Mouse (Mus musculus) CD4-positive, CD25-positive, alpha-beta regulatory T cell, adult 4 months (primary cell): ENCODE measurements around the gene Ccdc159. TPM values are rescaled to one million over a fixed set of nuclear protein-coding genes. Genes with fewer than 3 reads are reported as not detected.

ENCODE experiments used
- ATAC-seq: one replicate; pipeline ENCODE4 v1.8.0; 2017
- polyA plus RNA-seq, 2 experiments: library from polyadenylated mRNA; unstranded; fragments of 100-300 nt; shearing (Covaris generic); gene quantifications; one replicate each; pipeline ENCODE4 v1.2.1; 2017

Ccdc159 gene
- polyA plus RNA-seq, 2 experiments from 2014 or later, result 0.94 TPM; not detected in 1

DNA sequence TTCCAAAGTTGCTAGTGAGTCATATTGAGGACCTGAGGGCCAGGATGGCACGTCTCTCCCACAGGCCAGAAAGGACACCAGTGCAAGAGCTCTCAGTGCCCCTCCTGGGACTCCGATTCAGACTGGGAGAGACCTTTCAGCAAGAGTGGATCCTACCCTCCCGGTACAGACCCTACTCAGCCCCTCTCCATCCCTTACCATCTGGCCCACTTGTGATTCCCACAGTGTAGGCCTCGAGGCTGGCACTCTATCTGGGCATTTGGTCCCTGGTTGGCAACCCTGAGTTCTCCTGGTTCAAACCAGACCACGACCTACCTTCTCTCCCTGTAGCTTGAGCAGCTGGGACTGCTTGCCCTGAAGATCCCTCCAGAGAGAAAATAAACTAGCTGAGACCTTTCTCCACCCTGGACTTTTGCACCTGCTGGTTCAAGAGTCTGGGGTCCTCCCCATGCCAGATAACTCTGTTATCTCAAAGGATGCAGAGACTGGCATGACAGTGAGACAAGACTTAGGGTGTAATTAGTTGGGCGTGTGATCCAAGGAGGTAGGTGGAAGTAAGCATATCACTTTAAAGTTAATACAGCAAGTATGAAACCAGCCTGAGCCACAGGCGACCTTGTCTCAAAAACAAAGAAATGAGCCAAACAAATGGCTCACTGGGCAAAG, 8.3 kb downstream of the Ccdc159 start:
- ATAC-seq, result no peak

DNA sequence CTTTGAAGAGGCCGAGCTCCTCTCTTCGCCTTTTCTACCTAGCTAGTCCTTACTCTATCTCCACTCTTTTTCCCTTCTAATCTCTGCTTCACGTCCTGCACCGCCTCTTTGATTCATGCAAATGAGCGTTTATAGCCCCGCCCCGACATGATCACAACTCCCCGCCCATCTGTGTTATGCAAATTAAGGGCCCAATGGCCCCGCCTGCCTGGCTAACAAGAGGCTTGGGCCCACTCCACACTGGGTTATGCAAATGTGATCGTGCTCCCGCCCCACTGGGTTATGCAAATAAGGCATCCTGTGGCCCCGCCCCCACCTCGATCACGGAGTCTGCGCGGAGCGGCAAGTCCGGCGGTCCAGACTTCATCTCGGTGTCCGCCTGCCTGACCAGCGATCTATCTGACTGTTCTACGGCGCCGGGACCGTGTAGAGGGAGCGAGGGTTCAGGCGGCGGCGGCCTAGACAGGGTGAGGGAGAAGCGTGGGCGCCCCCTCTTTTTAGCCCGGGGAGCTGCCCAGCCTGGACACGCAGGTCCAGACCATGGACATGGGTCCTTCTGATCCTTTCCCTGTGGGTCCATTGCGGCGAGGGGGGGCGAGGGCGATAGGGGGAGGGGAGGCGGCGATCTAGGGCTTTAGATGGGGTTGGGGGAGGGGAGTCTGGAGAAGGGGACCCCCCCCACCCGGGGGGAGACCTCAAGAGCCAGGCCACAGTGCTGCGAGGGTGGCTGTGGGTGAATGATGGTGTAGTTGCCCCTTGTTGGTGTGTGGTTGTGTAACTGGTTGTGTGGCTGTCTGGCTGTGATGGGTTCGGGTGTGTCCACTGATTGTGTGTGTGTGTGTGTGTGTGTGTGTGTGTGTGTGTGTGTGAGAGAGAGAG, 9.7 kb downstream of the Ccdc159 start, which contains the start of gene Plppr2:
Plppr2 (plus strand) TSS at position 342 of the 879 bp plus-strand sequence.
- ATAC-seq, result peak; percentile 98

DNA sequence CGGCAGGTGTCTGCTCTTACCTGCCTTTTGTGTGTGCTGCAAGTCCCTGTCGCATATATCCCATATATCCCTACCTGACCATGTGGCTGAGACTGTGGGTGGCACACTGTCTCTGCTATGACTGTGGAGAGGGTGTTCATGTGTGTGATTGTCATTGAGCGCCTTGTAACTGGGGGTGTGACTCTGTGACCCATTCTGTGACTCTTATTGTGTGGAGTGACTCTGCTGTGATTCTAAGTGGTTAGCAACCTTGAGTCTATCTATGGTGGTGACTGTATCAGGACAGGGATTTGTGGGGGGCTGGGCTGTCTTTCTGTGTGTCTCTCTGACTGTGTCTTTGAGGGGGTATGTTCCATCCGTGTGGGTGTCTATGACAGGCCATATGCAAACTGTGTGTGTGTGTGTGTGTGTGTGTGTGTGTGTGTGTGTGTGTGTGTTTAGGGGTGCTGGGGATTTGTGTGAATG, 10.5 kb downstream of the Ccdc159 start:
- no peak for ATAC-seq

DNA sequence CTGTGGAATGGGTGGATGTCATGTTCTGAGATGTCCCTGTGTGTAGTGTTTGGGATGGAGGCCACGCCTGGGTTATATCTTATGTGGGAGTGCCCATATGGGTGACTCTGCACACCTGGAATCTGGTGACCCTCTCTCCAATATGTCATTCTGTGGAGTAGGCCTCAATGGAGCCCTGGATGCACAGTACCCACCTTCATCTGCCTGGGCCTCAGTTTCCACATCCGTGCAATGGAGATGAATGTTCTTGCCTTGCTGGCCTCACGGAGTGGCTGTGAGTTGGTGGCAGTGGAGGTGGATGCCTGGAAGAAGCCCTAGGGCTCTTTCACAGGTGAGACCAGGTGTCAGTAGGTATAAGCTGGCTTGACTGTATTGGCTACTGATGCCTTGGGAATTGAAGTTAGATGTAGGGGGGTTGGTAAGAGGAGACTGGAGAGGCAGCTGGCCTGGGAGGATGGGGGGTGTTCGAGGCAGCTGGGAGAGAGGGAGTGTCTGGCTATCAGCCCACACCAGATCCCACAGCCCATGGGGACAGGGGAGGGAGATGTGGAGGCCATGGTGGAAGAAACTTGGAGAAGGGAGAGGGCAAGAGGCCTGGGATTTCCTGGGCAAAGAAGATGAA, 11.1 kb downstream of the Ccdc159 start:
- ATAC-seq, result no peak

DNA sequence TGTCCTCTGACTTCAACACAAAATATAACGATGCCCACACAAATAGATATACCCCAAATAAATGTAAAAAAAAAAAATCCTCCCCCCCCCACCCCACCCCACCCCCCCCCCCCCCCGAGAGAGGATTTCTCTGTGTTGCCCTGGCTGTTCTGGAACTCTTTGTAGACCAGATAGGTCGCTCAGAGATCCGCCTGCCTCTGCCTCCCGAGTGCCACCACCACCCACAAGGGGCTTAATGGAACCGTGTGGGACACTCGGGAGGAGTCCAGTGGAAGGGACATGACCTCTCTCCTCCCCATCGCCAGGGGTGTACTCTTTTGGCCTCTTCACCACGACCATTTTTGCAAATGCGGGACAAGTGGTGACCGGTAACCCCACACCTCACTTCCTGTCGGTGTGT, 15.8 kb downstream of the Ccdc159 start:
- no peak for ATAC-seq

DNA sequence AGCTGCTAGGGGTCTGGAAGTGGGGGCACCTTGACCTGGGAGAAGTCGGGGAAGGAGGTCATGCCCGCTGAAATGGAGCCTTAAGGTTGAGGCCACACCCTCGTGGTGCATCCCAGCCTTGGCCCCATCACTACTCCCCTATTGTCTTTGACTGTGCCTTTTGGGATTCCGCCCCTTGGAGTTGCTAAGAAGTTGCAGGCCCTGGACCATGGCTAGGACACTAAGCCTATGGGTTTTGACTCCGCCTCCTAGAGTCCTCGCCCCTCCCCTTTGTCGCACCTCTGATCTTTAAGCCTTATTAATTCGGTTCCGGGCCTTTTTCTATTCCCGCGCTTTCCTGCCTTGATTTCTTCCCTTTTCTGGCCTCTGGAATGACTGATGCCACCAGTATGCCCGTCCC, 16.4 kb downstream of the Ccdc159 start:
- ATAC-seq, result no peak

DNA sequence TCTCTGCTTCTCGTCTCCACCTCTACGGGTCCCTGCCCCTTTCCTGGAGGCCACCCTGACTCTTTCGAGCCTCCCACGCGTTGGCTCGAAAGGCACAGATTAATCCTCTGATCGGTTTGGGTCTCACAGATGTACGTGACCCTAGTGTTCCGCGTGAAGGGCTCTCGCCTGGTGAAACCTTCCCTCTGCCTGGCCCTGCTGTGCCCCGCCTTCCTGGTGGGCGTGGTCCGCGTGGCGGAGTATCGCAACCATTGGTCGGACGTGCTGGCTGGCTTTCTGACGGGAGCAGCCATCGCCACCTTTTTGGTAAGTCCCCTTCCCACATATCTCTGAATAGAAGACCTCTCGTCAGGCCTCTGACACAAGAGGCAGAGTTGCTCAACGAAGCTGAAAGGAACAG, 17.0 kb downstream of the Ccdc159 start:
- ATAC-seq, result no peak

DNA sequence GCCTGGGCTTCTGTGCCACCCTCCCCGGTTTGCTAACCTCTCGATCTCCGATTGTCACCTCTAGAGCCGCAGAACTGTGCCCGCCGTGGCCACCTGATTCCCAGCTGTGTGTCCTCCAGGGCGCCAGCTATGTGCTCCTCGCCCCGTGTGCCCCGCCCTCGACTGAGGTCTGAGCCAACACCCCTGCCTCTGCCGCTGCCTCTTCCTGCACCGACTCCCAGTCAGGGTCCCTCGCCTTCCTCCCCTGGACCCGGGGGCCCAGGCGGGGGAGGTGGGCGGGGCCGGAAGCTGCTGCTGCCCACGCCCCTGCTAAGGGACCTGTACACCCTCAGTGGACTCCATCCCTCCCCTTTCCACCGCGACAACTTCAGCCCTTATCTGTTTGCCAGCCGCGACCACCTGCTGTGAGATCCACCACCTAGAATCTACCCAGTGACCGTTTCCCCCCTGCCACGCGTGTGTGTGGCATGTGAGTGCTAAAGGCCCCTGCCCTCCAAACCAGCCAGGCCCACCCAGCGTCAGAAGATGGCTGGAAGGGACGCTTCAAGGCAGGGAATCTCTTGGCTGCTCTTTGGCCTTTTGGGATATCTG, 20.4 kb downstream of the Ccdc159 start:
- ATAC-seq, result no peak

DNA sequence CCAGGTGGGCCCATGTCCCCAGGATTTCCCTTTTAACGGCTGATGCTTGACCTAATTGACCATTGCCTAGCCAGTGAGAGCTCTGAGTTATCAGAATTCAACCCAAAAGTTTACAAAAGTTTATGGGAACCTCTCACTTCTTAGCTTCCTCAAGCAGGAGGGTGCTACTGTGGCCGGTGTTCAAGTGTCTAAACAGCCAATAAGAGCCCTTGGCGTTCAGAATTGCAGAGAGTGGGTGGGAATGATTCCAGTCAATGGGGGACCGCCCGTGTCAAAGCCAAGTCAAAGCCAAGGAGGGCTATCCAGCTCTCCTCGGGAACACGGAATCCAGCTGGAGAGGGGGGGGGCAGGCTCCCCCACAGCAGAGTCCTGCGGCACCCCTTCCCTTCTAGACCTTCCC, 20.9 kb downstream of the Ccdc159 start:
- ATAC-seq, result no peak

DNA sequence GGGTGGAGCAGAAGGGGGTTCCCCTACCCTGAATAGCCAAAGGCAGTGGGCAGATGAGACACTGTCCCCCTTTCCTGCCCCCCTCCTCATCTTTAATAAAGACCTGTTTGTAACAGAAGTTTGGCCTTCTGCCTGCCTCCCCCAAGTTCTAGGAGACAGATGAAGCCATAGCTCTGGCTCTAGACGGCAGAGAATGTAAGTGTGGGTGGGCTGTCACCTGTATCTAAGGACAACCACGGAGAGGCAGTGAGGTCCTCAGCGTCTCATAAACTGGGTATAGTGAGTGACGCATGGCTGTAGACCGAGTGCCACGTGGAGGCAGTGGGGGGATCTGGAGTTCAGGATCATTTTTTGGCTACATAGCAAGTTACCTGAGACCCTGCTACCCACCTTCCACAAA, 21.5 kb downstream of the Ccdc159 start:
- ATAC-seq, result no peak

DNA sequence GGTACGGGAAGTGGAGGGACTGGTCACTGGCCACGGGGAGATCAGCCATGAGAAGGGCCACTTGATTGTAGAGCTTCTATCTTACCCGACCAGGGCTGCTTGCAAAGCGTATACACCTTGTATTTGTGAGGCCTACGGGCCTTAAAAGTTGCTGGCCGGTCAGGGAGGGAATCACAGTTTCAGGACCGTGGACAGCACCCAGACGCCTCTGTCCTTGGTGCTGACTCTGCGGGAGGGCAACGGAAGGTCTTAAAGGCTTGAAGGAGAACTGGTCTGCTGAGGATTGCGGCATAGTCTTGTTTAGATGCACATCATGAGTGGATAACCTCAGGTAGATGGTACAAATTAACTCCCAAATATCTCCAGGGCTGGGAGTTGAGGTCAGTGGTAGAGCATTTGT, 23.1 kb downstream of the Ccdc159 start:
- no peak for ATAC-seq

DNA sequence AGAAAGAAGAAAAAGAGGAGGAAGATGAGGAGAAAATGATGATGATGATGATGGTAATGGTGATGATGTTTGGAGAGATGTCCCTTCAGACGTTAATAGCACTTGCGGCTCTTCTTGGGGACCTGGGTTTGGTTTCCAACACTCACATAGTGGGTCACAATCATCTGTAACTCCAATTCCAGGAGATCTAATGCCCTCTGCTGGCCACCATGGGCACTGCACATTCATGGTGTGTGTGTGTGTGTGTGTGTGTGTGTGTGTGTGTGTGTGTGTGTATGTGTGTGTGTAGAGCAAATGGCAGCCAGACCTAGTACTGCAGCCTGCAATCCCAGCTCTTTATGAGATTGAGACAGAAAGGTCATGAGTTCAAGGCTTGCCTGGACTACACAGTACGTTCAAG, 24.7 kb downstream of the Ccdc159 start:
- ATAC-seq, result no peak

DNA sequence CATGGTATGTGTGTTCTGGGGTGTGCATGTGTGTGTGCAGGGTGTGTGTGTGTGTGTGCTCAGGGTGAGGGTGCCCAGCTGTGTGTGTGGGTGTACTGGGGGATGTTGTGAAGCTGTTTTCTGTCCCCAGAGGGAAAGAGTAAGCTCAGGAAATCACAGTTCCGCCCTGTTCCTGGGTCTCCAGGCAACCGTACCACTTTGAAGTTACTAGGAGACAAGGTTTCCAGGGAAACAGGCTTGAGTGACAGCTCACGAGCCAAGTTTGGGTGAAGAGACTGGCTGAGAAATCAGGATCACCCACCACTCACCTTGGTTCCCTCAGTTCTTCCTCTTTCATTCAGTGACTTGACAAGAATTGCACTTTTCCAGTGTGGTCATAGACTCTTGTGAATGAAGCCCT, 26.3 kb downstream of the Ccdc159 start:
- no peak for ATAC-seq

DNA sequence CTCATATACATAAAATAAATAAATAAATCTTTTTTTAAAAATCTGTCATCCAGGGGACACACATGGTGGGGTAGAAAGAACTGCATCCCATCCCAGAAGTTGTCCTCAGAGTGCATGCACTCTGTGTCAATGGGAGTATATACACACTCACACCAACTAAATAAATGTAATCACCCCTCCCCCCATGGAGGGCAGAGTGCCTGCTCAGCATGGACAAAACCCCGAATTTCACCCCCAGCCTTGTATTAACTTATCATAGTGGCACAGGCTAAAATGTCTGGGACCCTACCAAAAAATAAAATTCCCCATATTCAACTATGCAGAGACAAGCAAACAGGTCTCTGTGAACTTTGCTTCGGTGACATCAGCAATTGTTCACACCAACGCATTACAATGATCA, 27.4 kb downstream of the Ccdc159 start:
- ATAC-seq, result no peak

DNA sequence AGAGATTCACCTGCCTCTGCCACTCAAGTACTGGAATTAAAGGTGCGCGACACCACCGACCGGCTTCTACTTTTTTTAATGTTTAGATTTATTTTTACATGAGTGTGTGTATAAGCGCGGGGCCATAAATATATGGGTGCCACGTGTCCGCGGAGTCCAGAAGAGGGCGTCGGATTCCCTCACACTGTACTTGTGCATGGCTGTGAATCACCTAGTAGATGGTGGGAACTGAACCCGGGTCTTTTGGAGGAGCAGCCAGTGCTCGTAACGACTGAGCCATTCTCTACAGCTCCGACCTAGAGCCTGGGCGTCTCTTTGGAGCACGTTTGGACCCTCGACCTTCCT, 27.9 kb downstream of the Ccdc159 start:
- peak; percentile 39 for ATAC-seq

DNA sequence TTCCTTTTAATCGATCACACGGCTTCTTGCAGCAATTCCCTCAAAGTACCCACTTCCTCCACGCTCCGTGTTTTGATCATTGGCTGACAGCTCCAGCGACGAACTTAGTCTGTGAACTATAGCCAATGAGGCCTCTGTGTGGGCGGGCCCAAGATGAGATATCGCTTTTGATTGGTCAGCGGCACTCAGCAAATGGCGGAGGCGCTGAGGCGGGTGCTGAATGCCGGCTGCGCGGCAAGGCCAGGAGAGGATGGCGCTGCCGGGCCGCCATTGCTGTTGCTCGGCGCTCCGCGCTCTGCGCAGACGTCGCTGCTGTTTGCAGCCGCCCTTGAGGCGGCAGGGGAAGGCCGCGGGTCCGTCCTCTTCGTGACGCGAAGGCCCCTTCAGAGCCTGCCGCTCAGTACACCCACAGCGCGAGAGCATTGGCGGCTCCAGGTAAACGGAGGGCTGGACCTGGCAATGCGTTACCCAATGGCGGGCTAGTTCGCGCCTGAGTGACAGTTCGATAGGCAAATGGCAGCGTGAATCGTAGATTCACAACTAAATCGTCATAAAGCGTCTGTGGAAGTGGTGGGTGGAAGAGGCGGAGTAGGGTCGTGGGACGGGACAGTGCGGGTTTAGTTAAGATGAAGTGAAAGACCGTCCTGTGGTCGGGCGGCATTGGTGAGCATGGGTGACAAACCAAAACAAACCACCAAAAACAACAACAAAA, 28.5 kb downstream of the Ccdc159 start, which contains the start of gene Swsap1:
Swsap1 (plus strand) TSS at position 186 of the 712 bp plus-strand sequence.
- ATAC-seq, result peak; percentile 91

DNA sequence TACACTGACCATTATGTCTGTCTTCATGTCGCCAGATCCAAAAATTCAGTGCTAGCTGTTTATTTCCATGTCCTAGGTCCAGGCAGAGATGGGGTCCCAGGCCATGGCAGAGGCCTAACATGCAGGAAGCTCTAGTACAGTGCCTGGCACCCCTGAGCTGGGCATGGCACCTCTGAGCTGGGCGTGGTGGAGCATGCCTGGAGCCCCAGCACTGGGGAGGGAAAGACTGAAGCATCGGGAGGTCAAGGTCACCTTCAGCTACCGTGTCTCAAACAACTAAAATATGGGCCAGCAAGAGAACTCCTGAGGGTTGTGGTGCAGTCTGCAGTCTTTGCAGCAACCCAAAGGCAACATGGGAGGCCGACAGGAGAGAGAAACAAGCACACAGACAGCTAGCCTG, 31.1 kb downstream of the Ccdc159 start:
- ATAC-seq, result no peak

DNA sequence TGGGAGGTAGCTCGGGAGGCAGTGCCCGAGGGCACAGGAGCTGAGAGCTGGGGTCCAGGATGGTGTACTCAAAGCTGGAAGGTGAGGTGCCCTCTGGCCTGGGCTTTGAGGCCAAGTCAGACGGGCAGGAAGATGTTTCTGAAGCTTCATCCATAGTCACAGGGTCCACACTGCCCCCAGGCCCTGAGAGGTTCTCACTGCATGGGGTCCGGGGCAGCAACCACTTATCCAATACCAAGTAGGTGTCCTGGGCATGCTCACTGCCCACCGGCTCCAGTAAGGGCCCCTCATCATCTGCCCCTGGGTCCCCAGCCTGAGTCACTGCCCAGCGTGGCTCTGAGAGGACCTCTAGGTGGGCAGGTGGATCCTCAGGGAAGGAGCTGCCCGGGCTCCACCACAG, 32.0 kb downstream of the Ccdc159 start:
- no peak for ATAC-seq

DNA sequence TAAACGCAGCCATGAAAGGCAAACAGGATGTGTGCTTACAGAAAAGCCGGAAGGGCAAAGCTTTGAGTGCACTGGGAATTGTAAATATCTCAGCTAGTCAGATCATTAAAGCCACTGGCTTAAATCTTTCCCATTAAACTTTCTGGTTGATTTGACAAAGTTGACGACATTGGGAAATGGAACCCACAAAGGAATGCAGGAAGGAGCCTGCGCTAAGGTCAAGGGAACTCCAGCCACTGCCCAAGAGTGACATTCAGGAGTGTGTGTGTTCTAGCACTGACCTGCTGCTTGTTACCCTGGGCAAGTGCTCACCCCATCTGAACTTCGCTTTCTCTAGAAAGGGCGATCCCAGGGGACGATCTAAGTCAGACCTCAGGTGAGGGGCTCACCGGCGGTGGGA, 32.9 kb downstream of the Ccdc159 start:
- no peak for ATAC-seq

DNA sequence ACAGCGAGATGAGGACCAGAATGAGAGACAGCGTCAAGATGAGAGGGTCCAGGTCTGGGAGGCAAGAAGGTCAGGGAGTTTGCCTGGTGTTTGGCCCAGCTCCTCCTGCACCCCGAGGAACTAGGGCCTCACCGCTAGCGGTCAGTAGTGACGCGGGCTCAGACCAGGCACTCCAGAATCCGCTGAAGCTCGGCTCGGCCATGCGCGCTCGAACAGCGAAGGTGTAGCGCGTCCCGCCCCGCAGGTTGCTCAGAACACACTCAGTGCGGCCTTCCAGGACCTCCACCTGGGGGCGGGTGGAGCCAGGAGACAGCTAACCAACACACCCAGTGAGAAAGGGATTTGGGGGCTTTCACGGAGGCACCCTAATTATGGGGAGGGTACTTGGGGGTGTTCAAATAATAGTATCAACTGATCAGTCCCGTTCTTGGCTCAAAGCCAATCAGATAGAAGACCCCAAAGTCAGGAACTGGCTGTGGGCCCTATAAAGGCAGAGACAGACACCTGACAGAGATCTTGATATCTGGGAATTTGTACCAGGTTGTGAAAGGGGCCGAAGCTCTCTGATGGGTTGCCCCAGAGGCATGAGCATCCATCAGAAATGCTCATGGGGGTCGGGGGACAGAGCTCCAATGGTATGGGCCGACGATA, 33.4 kb downstream of the Ccdc159 start:
- no peak for ATAC-seq

DNA sequence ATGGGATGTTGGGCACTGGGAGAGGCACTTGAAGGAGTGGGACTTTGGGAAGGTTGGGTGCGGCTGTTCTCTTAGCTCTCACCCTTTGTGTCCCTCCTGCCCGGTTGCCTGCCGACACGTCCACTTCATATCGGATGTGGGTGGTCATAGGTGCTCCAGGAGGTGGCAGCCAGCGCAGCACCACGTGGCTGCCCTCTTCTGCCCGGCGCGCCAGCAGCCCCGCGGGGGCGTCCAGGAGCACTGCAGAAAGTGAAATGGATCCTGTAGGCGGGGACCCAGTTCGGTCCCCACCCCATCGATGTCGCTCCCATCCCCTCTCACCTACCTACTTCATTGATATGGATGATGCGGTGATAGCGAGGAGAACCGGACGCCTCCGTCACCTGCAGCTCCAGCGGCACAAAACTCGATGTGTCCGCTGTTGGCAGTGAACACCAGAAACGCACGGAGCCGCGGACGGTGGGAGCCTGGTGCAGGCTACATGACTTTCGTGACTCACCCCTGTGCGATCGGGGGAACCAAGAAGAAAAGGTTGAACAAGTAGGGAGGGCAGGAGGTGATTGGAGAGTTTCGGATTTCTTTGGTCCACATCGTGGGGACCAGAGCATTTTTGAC, 34.2 kb downstream of the Ccdc159 start:
- peak; percentile 31 for ATAC-seq
